Mouse (Mus musculus) cerebellum, adult 18-20 months (tissue): ENCODE data around the gene Tmc4.

Experiments used
- DNase-seq, 2 experiments: peaks; one replicate each; pipeline ENCODE4 v3.0.0; 2021

Tmc4 gene

DNA sequence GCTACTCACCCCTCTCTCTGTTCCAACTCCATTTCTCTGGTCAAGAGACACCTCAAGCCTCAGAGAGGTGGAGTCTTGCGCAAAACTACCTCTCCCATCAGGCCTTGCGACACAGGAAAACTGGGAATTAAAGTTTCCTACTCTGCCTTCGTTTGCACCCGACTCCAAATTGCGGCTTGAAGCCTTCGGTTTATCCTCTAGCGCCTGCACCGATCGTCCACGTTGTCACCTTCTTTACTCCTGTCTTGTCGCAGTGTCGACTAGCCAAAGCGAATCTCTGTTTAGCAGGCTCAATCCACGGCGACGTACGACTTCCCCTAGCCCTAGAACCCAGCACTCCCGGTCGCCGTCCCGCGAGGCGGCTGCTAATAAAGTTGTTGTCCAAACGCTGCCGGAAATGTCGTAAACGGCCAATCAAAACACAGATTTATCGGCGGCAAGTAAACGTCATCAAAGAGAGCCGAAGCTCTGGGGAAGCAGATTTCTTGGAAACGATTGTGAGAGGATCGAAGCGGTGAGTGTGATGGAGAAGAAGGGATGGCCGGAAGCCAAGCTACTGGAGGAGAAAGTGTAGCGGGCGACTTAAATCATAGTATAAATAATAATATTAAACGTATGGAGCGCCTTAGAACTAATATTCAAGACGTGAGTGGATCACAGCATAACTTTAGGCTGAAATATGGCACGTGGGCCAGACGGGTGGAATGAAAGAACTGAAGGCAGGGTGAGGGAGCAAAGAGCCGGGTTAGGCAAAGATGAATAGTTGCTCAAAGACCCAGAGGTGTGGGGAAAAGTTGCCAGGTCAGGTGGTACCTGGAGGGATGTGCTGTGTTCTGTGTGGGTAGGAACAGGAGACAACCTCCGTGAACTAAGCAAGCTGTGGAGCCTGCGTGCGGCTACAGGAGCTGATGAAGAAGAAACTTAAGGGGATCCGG lies 47.5 kb downstream of the Tmc4 start, which contains the start of the genes Tfpt and Prpf31:
Tfpt (minus strand) TSS at position 387 of the 935 bp plus-strand sequence.
Prpf31 (plus strand) TSS at position 443 of the 935 bp plus-strand sequence.
- DNase-seq = peak; percentile 94

DNA sequence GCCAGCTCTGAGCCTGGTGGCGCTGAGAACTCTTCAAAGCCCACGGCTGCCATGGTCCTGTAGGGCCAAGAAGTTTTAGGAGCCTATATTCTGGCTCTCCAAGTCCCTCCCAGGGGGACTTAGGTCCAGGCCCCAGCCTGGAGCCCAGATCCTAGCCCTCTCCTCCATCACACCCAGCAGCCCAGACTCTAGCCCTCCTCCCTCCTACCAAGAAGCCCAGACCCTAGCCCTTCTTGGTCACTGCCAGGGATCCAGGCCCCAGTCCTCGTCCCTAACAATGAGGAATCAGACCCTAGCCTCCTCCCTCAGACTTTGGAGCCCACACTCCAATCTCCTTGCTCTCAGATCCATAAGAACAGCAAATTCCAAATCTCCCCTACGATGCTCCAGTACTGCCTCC lies 48.3 kb downstream of the Tmc4 start:
- DNase-seq = no peak

DNA sequence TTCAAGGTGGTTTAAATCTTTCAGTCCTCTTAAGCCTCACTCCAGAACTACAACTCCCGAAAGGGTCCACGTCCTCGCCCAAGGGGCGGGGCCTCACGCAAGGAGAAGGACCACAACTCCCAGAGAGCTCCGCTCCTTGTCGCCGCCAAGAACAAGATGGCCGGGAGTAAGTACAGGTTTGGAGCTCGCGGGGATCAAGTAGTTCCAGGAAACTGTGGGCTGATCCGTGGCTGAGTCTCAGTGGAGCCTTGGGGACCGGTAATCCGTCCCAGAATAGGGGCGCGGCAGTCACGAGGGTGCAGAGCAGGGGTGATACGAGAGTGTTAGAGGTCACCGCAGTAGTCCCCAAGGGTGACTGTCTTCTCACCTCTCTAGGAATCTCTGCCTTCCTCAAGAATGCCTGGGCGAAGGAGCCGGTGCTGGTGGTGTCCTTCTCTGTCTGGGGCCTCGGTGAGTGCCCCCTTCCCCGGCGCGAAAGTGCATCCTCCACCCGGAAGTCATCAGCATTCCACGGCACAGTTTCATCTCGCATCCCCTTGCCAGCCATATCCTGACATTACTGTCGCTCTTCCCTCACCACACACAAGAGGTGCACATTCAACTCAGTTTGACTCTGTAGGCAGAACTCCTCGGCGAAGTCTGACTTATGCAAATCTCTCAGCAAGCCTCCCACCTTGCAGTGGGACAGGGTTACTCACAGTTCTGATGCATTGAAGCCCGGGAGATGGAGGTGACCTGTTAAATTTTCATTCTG lies 59.9 kb downstream of the Tmc4 start, which contains the start of gene Ndufa3:
Ndufa3 (plus strand) TSS at position 132 of the 754 bp plus-strand sequence.
- DNase-seq = peak; percentile 90 to 95

DNA sequence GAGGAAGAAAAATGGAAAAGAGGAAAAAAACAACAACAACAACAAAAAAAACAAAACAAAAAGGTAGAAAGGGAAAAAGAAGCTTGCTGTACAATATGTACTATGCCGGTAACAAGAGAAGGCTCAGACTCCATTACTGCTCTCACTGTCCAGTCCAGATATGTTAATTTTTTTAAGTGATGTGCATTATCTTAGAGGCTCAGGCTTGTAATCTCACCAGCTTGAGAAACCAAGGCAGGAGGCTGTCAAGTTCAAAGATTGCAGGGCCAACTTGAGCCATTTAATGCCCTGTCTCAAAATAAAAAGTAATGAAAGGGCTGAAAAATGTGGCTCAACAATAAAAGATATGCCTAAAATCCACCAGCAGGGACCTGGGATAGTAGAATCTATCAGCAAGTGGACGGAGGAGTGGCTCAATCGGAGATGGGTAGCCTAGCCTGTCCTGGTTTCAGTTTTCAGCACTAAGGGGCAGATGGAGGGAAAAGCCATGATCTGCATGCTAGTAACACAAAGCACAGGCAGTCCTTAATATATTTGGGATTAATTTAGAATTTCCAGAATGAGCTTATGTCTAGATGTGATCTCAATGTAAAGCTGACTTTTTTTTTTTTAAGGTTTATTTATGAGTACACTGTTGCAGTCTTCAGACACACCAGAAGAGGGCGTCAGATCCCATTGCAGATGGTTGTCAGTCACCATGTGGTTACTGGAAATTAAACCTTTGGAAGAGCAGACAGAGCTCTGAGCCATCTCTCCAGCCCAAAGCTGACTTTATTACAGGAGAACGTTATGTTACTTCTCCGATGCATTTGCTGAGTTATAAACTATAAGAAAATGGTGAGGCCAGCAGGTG lies 60.7 kb downstream of the Tmc4 start:
- peak in 1 of 2 experiments; percentile 70 for DNase-seq

- no peak for DNase-seq
Measured at GRCm38 (mm10) chr7:3616057-3616388, 61.3 kb downstream of the Tmc4 start, which contains the start of gene Oscar. Gene Oscar (minus strand): TSS chr7:3616157.
